In genomic region chr15:63252781-63253340, GRCm38 (mm10) we compare ENCODE assay signal across 30 mouse cellular contexts.
DNase-seq lines count a peak whose midpoint lies in the region; ATAC-seq lines count a peak whose summit lies in the region.
"Had no signal": no experiment of that assay in that cellular context is flagged by ENCODE, and none has a peak within 500 bp of the region (broad histone marks: within the 10 kb centered on the region; RNA-seq: fewer than 3 reads in every experiment).

No protein-coding gene starts in this region.

- H3K9me3 ChIP-seq in forebrain, embryonic 14.5 days (replicated peaks; ENCODE audit: control insufficient read depth, low read length): no peaks in the 10 kb centered on the region
- H3K9me3 ChIP-seq in forebrain, embryonic 13.5 days (replicated peaks): no peaks in the 10 kb centered on the region
- H3K9me3 ChIP-seq in heart, embryonic 12.5 days (replicated peaks): no peaks in the 10 kb centered on the region
- H3K9me3 ChIP-seq: heart, embryonic 15.5 days; kidney, embryonic 15.5 days; limb, embryonic 15.5 days; liver, embryonic 13.5 days; midbrain, embryonic 10.5 days had no signal

- H3K36me3 ChIP-seq in forebrain, embryonic 14.5 days (ENCODE audit: control insufficient read depth, insufficient read depth, low read length): no peaks in the 10 kb centered on the region
- no peaks in the 10 kb centered on the region for H3K36me3 ChIP-seq in forebrain, embryonic 13.5 days (ENCODE audit: poor library complexity, severe bottlenecking)
- H3K36me3 ChIP-seq in heart, embryonic 12.5 days: no peaks in the 10 kb centered on the region
- H3K36me3 ChIP-seq: heart, embryonic 15.5 days; kidney, embryonic 15.5 days; limb, embryonic 15.5 days; liver, embryonic 13.5 days; midbrain, embryonic 10.5 days had no signal

- H3K4me3 ChIP-seq in forebrain, embryonic 14.5 days (ENCODE audit: low read depth, low read length): no peak overlapping the region
- no peak overlapping the region for H3K4me3 ChIP-seq in forebrain, embryonic 13.5 days
- no peak overlapping the region for H3K4me3 ChIP-seq in heart, embryonic 12.5 days
- H3K4me3 ChIP-seq: gastrocnemius, adult 2 months; heart, embryonic 15.5 days; kidney, embryonic 15.5 days; layer of hippocampus, adult 2 months; limb, embryonic 15.5 days; liver, embryonic 13.5 days; midbrain, embryonic 10.5 days had no signal

- no peak for ATAC-seq in forebrain, embryonic 14.5 days
- ATAC-seq in forebrain, embryonic 13.5 days: no peak
- ATAC-seq in heart, embryonic 12.5 days (ENCODE audit: insufficient number of reproducible peaks, low FRiP score): no peak
- ATAC-seq: forebrain, embryonic 16.5 days; hindbrain, embryonic 16.5 days; midbrain, embryonic 16.5 days had no signal

- WGBS in forebrain, embryonic 14.5 days: 61% methylated on average over 1 of the region's 1 CpGs
- 69% methylated on average over 1 of the region's 1 CpGs for WGBS in forebrain, embryonic 13.5 days
- 54% methylated on average over 1 of the region's 1 CpGs for WGBS in heart, embryonic 12.5 days

- no peak overlapping the region for H3K27ac ChIP-seq in forebrain, embryonic 14.5 days (ENCODE audit: low read depth, low read length)
- no peak overlapping the region for H3K27ac ChIP-seq in forebrain, embryonic 13.5 days
- H3K27ac ChIP-seq in heart, embryonic 12.5 days (ENCODE audit: poor library complexity, severe bottlenecking): no peak overlapping the region
- H3K27ac ChIP-seq: gastrocnemius, adult 2 months; heart, embryonic 15.5 days; kidney, embryonic 15.5 days; layer of hippocampus, adult 2 months; limb, embryonic 15.5 days; liver, embryonic 13.5 days; midbrain, embryonic 10.5 days; stomach, postnatal 0 days had no signal

- H3K27me3 ChIP-seq in forebrain, embryonic 14.5 days (replicated peaks; ENCODE audit: control insufficient read depth, insufficient read depth, low read length): no peaks in the 10 kb centered on the region
- H3K27me3 ChIP-seq in forebrain, embryonic 13.5 days: no peaks in the 10 kb centered on the region
- no peaks in the 10 kb centered on the region for H3K27me3 ChIP-seq in heart, embryonic 12.5 days (replicated peaks)
- H3K27me3 ChIP-seq: heart, embryonic 15.5 days; kidney, embryonic 15.5 days; limb, embryonic 15.5 days; liver, embryonic 13.5 days had no signal

- no peak overlapping the region for H3K9ac ChIP-seq in forebrain, embryonic 14.5 days (ENCODE audit: low read length)
- H3K9ac ChIP-seq in forebrain, embryonic 13.5 days: no peak overlapping the region
- H3K9ac ChIP-seq in heart, embryonic 12.5 days: no peak overlapping the region
- H3K9ac ChIP-seq: heart, embryonic 15.5 days; kidney, embryonic 15.5 days; limb, embryonic 15.5 days; liver, embryonic 13.5 days had no signal

- H3K4me1 ChIP-seq in forebrain, embryonic 14.5 days (ENCODE audit: control insufficient read depth, insufficient read depth, low read length): no peaks in the 10 kb centered on the region
- no peaks in the 10 kb centered on the region for H3K4me1 ChIP-seq in forebrain, embryonic 13.5 days
- H3K4me1 ChIP-seq in heart, embryonic 12.5 days (replicated peaks): 0 out of 2 replicates have a peak, but pooled peaks cover 4% of the 10 kb centered on the region
- H3K4me1 ChIP-seq: kidney, embryonic 15.5 days; limb, embryonic 15.5 days; liver, embryonic 13.5 days; midbrain, embryonic 10.5 days had no signal

- no peak overlapping the region for H3K4me2 ChIP-seq in forebrain, embryonic 14.5 days (ENCODE audit: low read length)
- no peak overlapping the region for H3K4me2 ChIP-seq in forebrain, embryonic 13.5 days
- H3K4me2 ChIP-seq in heart, embryonic 12.5 days: no peak overlapping the region
- H3K4me2 ChIP-seq: heart, embryonic 15.5 days; kidney, embryonic 15.5 days; limb, embryonic 15.5 days; liver, embryonic 13.5 days had no signal

- DNase-seq in forebrain, embryonic 14.5 days (ENCODE audit: low spot score): peak; percentile 17
- DNase-seq in 3T3-L1 (ENCODE audit: low read depth, low spot score): peak; percentile 75
- DNase-seq in embryo, embryonic 10.5 days (ENCODE audit: low spot score): peak; percentile 1
- peak; percentile 11 for DNase-seq in mesoderm, embryonic 11.5 days (ENCODE audit: low read depth, low spot score)
- DNase-seq in cerebellum, postnatal 14 days: no peak
- DNase-seq: adrenal gland, adult 8-10 months; B cell, adult 2 months; cerebellum, adult 11 months; cerebellum, adult 9-11 months; gastrocnemius, adult 2 months; gastrocnemius, postnatal 36 days; kidney, adult 18-20 months; kidney, postnatal 36 days; liver, embryonic 13.5 days; lung, adult 18-20 months; lung, postnatal 10 days; right cerebral cortex, postnatal 4 days; thymus, adult 18-20 months; thymus, postnatal 36 days had no signal

Comparison
In these comparisons a context has a peak if more than half of its experiments do, and no peak if none do; other contexts are left out.
1. DNase-seq: peak in forebrain, embryonic 14.5 days (single experiment), 3T3-L1 (single experiment), embryo, embryonic 10.5 days (single experiment) and mesoderm, embryonic 11.5 days (single experiment); none in cerebellum, postnatal 14 days (0 of 2).